Mouse (Mus musculus): ENCODE results near the gene Spg7. TPM values are rescaled to one million over a fixed set of nuclear protein-coding genes. Genes with fewer than 3 reads are reported as not detected.

Spg7 gene
- polyA plus RNA-seq, 1 experiment from 2014 or later = 77.3 TPM

GRCm38 (mm10) chr8:123110649-123111048 lies 47.9 kb downstream of the Spg7 start:
- H3K4me3 ChIP-seq = no peak overlapping the region
- peak; percentile 51; the same call in 1 of the 2 replicates for ATAC-seq (ENCODE audit: insufficient number of reproducible peaks, low FRiP score)
- H3K27me3 ChIP-seq (replicated peaks) = peaks cover 2% of the 10 kb centered on the region
- H3K4me1 ChIP-seq (replicated peaks) = peaks cover 7% of the 10 kb centered on the region; the same call in 1 of the 2 replicates
- H3K9me3 ChIP-seq (replicated peaks) = no peaks in the 10 kb centered on the region
- H3K36me3 ChIP-seq = peaks cover 1% of the 10 kb centered on the region
- H3K9ac ChIP-seq = no peak overlapping the region
- 15% methylated on average over 4 of the region's 4 CpGs for WGBS
- H3K4me2 ChIP-seq = no peak overlapping the region
- H3K27ac ChIP-seq (ENCODE audit: poor library complexity, severe bottlenecking) = no peak overlapping the region

GRCm38 (mm10) chr8:123112892-123113291 lies 50.1 kb downstream of the Spg7 start:
- Histone ChIP-seq H3K4me2 (no peak overlapping the region), H3K4me3 (no peak overlapping the region), H3K4me1 (replicated peaks) (peaks cover 19% of the 10 kb centered on the region), H3K36me3 (no peaks in the 10 kb centered on the region), H3K27me3 (replicated peaks) (peaks cover 24% of the 10 kb centered on the region), H3K27ac (ENCODE audit: poor library complexity, severe bottlenecking) (no peak overlapping the region), H3K9ac (no peak overlapping the region), H3K9me3 (replicated peaks) (no peaks in the 10 kb centered on the region)
- WGBS = 70% methylated on average over 9 of the region's 9 CpGs
- no peak for ATAC-seq (ENCODE audit: insufficient number of reproducible peaks, low FRiP score)

GRCm38 (mm10) chr8:123113908-123114469 lies 51.2 kb downstream of the Spg7 start:
- 30% methylated on average over 2 of the region's 2 CpGs for WGBS
- ATAC-seq (ENCODE audit: insufficient number of reproducible peaks, low FRiP score) = no peak
- Histone ChIP-seq H3K27me3 (replicated peaks) (peaks cover 35% of the 10 kb centered on the region), H3K4me2 (no peak overlapping the region), H3K9me3 (replicated peaks) (no peaks in the 10 kb centered on the region), H3K27ac (ENCODE audit: poor library complexity, severe bottlenecking) (no peak overlapping the region), H3K36me3 (no peaks in the 10 kb centered on the region), H3K9ac (no peak overlapping the region), H3K4me1 (replicated peaks) (peaks cover 26% of the 10 kb centered on the region), H3K4me3 (no peak overlapping the region)

- no peak overlapping the region for H3K27ac ChIP-seq (ENCODE audit: poor library complexity, severe bottlenecking)
- 33% methylated on average over 3 of the region's 3 CpGs for WGBS
- H3K4me1 ChIP-seq (replicated peaks) = peaks cover 26% of the 10 kb centered on the region
- ATAC-seq (ENCODE audit: insufficient number of reproducible peaks, low FRiP score) = no peak
- H3K9ac ChIP-seq = no peak overlapping the region
- H3K9me3 ChIP-seq (replicated peaks) = no peaks in the 10 kb centered on the region
- no peaks in the 10 kb centered on the region for H3K36me3 ChIP-seq
- peaks cover 42% of the 10 kb centered on the region for H3K27me3 ChIP-seq (replicated peaks)
- H3K4me2 ChIP-seq = no peak overlapping the region
- no peak overlapping the region for H3K4me3 ChIP-seq
Measured at GRCm38 (mm10) chr8:123114644-123115043, 51.9 kb downstream of the Spg7 start.

GRCm38 (mm10) chr8:123117127-123117731 lies 54.5 kb downstream of the Spg7 start, which contains the start of gene Cpne7:
TSS of gene Cpne7 (plus strand) at chr8:123117374.
- H3K27ac ChIP-seq (ENCODE audit: poor library complexity, severe bottlenecking) = no peak within 1 kb of the TSS
- peaks cover 26% of the 10 kb centered on the region for H3K4me1 ChIP-seq (replicated peaks)
- H3K4me3 ChIP-seq = peak within 1 kb of the TSS; percentile 50
- H3K4me2 ChIP-seq = peak within 1 kb of the TSS; percentile 82
- peak; percentile 53; the same call in 1 of the 2 replicates for ATAC-seq (ENCODE audit: insufficient number of reproducible peaks, low FRiP score)
- peaks cover 49% of the 10 kb centered on the region for H3K27me3 ChIP-seq (replicated peaks)
- H3K9ac ChIP-seq = peak within 1 kb of the TSS; percentile 54
- H3K9me3 ChIP-seq (replicated peaks) = no peaks in the 10 kb centered on the region
- 1% methylated on average over 51 of the region's 51 CpGs for WGBS
- no peaks in the 10 kb centered on the region for H3K36me3 ChIP-seq

GRCm38 (mm10) chr8:123117744-123118143 lies 55.0 kb downstream of the Spg7 start:
- peak overlapping the region; percentile 50 for H3K4me3 ChIP-seq
- H3K27me3 ChIP-seq (replicated peaks) = peaks cover 54% of the 10 kb centered on the region
- H3K36me3 ChIP-seq = no peaks in the 10 kb centered on the region
- no peak overlapping the region for H3K27ac ChIP-seq (ENCODE audit: poor library complexity, severe bottlenecking)
- H3K9me3 ChIP-seq (replicated peaks) = no peaks in the 10 kb centered on the region
- ATAC-seq (ENCODE audit: insufficient number of reproducible peaks, low FRiP score) = no peak
- peak overlapping the region; percentile 82 for H3K4me2 ChIP-seq
- peaks cover 26% of the 10 kb centered on the region for H3K4me1 ChIP-seq (replicated peaks)
- WGBS = 4% methylated on average over 17 of the region's 17 CpGs
- peak overlapping the region; percentile 54; the same call in 1 of the 2 replicates for H3K9ac ChIP-seq

GRCm38 (mm10) chr8:123122059-123122458 lies 59.3 kb downstream of the Spg7 start:
- Histone ChIP-seq H3K4me3 (no peak overlapping the region), H3K4me1 (replicated peaks) (peaks cover 25% of the 10 kb centered on the region), H3K4me2 (no peak overlapping the region), H3K27me3 (replicated peaks) (peaks cover 73% of the 10 kb centered on the region), H3K9me3 (replicated peaks) (no peaks in the 10 kb centered on the region), H3K36me3 (no peaks in the 10 kb centered on the region), H3K27ac (ENCODE audit: poor library complexity, severe bottlenecking) (no peak overlapping the region), H3K9ac (no peak overlapping the region)
- 60% methylated on average over 9 of the region's 9 CpGs for WGBS
- ATAC-seq (ENCODE audit: insufficient number of reproducible peaks, low FRiP score) = no peak

- Histone ChIP-seq H3K4me3 (no peak overlapping the region), H3K9ac (no peak overlapping the region), H3K4me2 (no peak overlapping the region), H3K36me3 (no peaks in the 10 kb centered on the region), H3K4me1 (replicated peaks) (peaks cover 18% of the 10 kb centered on the region), H3K9me3 (replicated peaks) (no peaks in the 10 kb centered on the region), H3K27ac (ENCODE audit: poor library complexity, severe bottlenecking) (no peak overlapping the region), H3K27me3 (replicated peaks) (peaks cover 72% of the 10 kb centered on the region)
- no peak for ATAC-seq (ENCODE audit: insufficient number of reproducible peaks, low FRiP score)
- 75% methylated on average over 5 of the region's 5 CpGs for WGBS
Measured at GRCm38 (mm10) chr8:123122670-123123069, 59.9 kb downstream of the Spg7 start.

- 0 out of 2 replicates have a peak overlapping the region, but pooled peaks have one; percentile 8 for H3K4me2 ChIP-seq
- peaks cover 64% of the 10 kb centered on the region for H3K27me3 ChIP-seq (replicated peaks)
- peak; percentile 51; the same call in 1 of the 2 replicates for ATAC-seq (ENCODE audit: insufficient number of reproducible peaks, low FRiP score)
- H3K36me3 ChIP-seq = no peaks in the 10 kb centered on the region
- peaks cover 9% of the 10 kb centered on the region for H3K4me1 ChIP-seq (replicated peaks)
- WGBS = 8% methylated on average over 19 of the region's 19 CpGs
- no peak overlapping the region for H3K9ac ChIP-seq
- H3K9me3 ChIP-seq (replicated peaks) = no peaks in the 10 kb centered on the region
- no peak overlapping the region for H3K27ac ChIP-seq (ENCODE audit: poor library complexity, severe bottlenecking)
- no peak overlapping the region for H3K4me3 ChIP-seq
Measured at GRCm38 (mm10) chr8:123126193-123126816, 63.6 kb downstream of the Spg7 start.

GRCm38 (mm10) chr8:123131041-123131440 lies 68.3 kb downstream of the Spg7 start:
- Histone ChIP-seq H3K9me3 (replicated peaks) (peaks cover 3% of the 10 kb centered on the region; the same call in 1 of the 2 replicates), H3K27ac (ENCODE audit: poor library complexity, severe bottlenecking) (no peak overlapping the region), H3K27me3 (replicated peaks) (peaks cover 34% of the 10 kb centered on the region), H3K9ac (no peak overlapping the region), H3K4me1 (replicated peaks) (peaks cover 7% of the 10 kb centered on the region), H3K4me3 (no peak overlapping the region), H3K36me3 (no peaks in the 10 kb centered on the region), H3K4me2 (peak overlapping the region; percentile 18)
- no peak for ATAC-seq (ENCODE audit: insufficient number of reproducible peaks, low FRiP score)
- WGBS = 52% methylated on average over 9 of the region's 9 CpGs

GRCm38 (mm10) chr8:123132953-123133352 lies 70.2 kb downstream of the Spg7 start:
- H3K9me3 ChIP-seq (replicated peaks) = peaks cover 3% of the 10 kb centered on the region; the same call in 1 of the 2 replicates
- H3K4me3 ChIP-seq = no peak overlapping the region
- WGBS = 100% methylated on average over 2 of the region's 2 CpGs
- H3K27me3 ChIP-seq (replicated peaks) = peaks cover 16% of the 10 kb centered on the region
- H3K27ac ChIP-seq (ENCODE audit: poor library complexity, severe bottlenecking) = no peak overlapping the region
- ATAC-seq (ENCODE audit: insufficient number of reproducible peaks, low FRiP score) = no peak
- no peak overlapping the region for H3K4me2 ChIP-seq
- no peaks in the 10 kb centered on the region for H3K36me3 ChIP-seq
- no peak overlapping the region for H3K9ac ChIP-seq
- H3K4me1 ChIP-seq (replicated peaks) = peaks cover 10% of the 10 kb centered on the region
